18 mouse cellular contexts compared by ENCODE assay signal in the genomic region with DNA sequence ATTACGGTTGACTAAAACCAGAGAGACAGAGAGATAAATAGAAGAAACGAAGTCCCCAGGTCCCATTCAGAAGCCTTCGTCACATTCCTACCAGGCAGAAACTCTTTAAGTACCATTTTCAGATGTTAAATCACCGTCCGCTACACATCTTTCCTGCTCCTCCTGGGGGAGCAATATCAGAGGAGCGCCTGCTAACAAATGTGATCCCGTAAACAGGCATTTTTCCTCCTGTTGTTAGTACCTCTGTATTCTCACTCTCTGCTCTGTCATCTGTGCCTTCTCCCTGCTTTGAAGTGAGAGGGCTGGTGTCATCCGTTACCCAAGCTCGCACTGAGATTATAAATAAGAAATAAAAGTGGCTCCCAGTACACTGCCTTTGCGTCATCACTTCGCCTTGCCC.
DNase-seq lines count a peak whose midpoint lies in the region; ATAC-seq lines count a peak whose summit lies in the region.
"Had no signal": no experiment of that assay in that cellular context is flagged by ENCODE, and none has a peak within 500 bp of the region (broad histone marks: within the 10 kb centered on the region; RNA-seq: fewer than 3 reads in every experiment).

No protein-coding gene starts in this region.

- no peak overlapping the region for H3K27ac ChIP-seq in forebrain, embryonic 14.5 days (ENCODE audit: low read depth, low read length)
- H3K27ac ChIP-seq in forebrain, embryonic 15.5 days (replicated peaks), result no peak overlapping the region
- no peak overlapping the region for H3K27ac ChIP-seq in midbrain, embryonic 13.5 days
- H3K27ac ChIP-seq in midbrain, embryonic 10.5 days (replicated peaks), result no peak overlapping the region
- H3K27ac ChIP-seq: embryonic facial prominence, embryonic 13.5 days; forebrain, embryonic 12.5 days; hindbrain, embryonic 10.5 days; hindbrain, embryonic 14.5 days had no signal

- no peaks in the 10 kb centered on the region for H3K36me3 ChIP-seq in forebrain, embryonic 14.5 days (ENCODE audit: control insufficient read depth, insufficient read depth, low read length)
- no peaks in the 10 kb centered on the region for H3K36me3 ChIP-seq in forebrain, embryonic 15.5 days
- no peaks in the 10 kb centered on the region for H3K36me3 ChIP-seq in midbrain, embryonic 13.5 days
- H3K36me3 ChIP-seq in midbrain, embryonic 10.5 days, result no peaks in the 10 kb centered on the region
- H3K36me3 ChIP-seq: embryonic facial prominence, embryonic 13.5 days; forebrain, embryonic 12.5 days; hindbrain, embryonic 10.5 days had no signal

- H3K4me1 ChIP-seq in forebrain, embryonic 14.5 days (ENCODE audit: control insufficient read depth, insufficient read depth, low read length), result peaks cover 27% of the 10 kb centered on the region
- peaks cover 37% of the 10 kb centered on the region for H3K4me1 ChIP-seq in forebrain, embryonic 15.5 days
- peaks cover 45% of the 10 kb centered on the region for H3K4me1 ChIP-seq in midbrain, embryonic 13.5 days (replicated peaks)
- peaks cover 59% of the 10 kb centered on the region for H3K4me1 ChIP-seq in midbrain, embryonic 10.5 days

- no peaks in the 10 kb centered on the region for H3K9me3 ChIP-seq in forebrain, embryonic 14.5 days (replicated peaks; ENCODE audit: control insufficient read depth, low read length)
- H3K9me3 ChIP-seq in forebrain, embryonic 15.5 days, result no peaks in the 10 kb centered on the region
- no peaks in the 10 kb centered on the region for H3K9me3 ChIP-seq in midbrain, embryonic 13.5 days
- H3K9me3 ChIP-seq in midbrain, embryonic 10.5 days (replicated peaks), result no peaks in the 10 kb centered on the region
- H3K9me3 ChIP-seq: embryonic facial prominence, embryonic 13.5 days; forebrain, embryonic 12.5 days; hindbrain, embryonic 10.5 days had no signal

- 49% methylated on average over 11 of the region's 11 CpGs for WGBS in forebrain, embryonic 14.5 days
- 49% methylated on average over 11 of the region's 11 CpGs for WGBS in forebrain, embryonic 15.5 days
- WGBS in midbrain, embryonic 13.5 days, result 44% methylated on average over 11 of the region's 11 CpGs
- 70% methylated on average over 11 of the region's 11 CpGs for WGBS in midbrain, embryonic 10.5 days

- DNase-seq in forebrain, embryonic 14.5 days (ENCODE audit: low spot score), result peak; percentile 18
- DNase-seq in midbrain, embryonic 10.5 days (ENCODE audit: low spot score), result no peak
- peak; percentile 23 for DNase-seq in retina, postnatal 1 day
- DNase-seq in retina, embryonic 14.5 days (ENCODE audit: low spot score), result no peak
- no peak for DNase-seq in left cerebral cortex, adult 11 months (ENCODE audit: low spot score)
- DNase-seq: adrenal gland, postnatal 14 days; cerebellum, adult 11 months; cerebellum, adult 8-10 months; cerebellum, postnatal 14 days; gastrocnemius, postnatal 10 days; heart, adult 18-20 months had no signal

- no peak overlapping the region for H3K4me3 ChIP-seq in forebrain, embryonic 14.5 days (ENCODE audit: low read depth, low read length)
- H3K4me3 ChIP-seq in forebrain, embryonic 15.5 days, result no peak overlapping the region
- H3K4me3 ChIP-seq in midbrain, embryonic 13.5 days (replicated peaks), result no peak overlapping the region
- H3K4me3 ChIP-seq in midbrain, embryonic 10.5 days, result no peak overlapping the region
- H3K4me3 ChIP-seq: embryonic facial prominence, embryonic 13.5 days; forebrain, embryonic 12.5 days; hindbrain, embryonic 10.5 days had no signal

- no peak overlapping the region for H3K4me2 ChIP-seq in forebrain, embryonic 14.5 days (ENCODE audit: low read length)
- H3K4me2 ChIP-seq in forebrain, embryonic 15.5 days (replicated peaks), result no peak overlapping the region
- H3K4me2 ChIP-seq in midbrain, embryonic 13.5 days (replicated peaks), result 0 out of 2 replicates have a peak overlapping the region, but pooled peaks have one; percentile 1
- H3K4me2 ChIP-seq: embryonic facial prominence, embryonic 13.5 days; forebrain, embryonic 12.5 days; heart, embryonic 11.5 days; hindbrain, embryonic 14.5 days had no signal

- H3K27me3 ChIP-seq in forebrain, embryonic 14.5 days (replicated peaks; ENCODE audit: control insufficient read depth, insufficient read depth, low read length), result no peaks in the 10 kb centered on the region
- H3K27me3 ChIP-seq in forebrain, embryonic 15.5 days, result no peaks in the 10 kb centered on the region
- no peaks in the 10 kb centered on the region for H3K27me3 ChIP-seq in midbrain, embryonic 13.5 days
- no peaks in the 10 kb centered on the region for H3K27me3 ChIP-seq in midbrain, embryonic 10.5 days (ENCODE audit: low read depth, poor library complexity, severe bottlenecking)
- H3K27me3 ChIP-seq: forebrain, embryonic 12.5 days had no signal

- no peak for ATAC-seq in forebrain, embryonic 14.5 days
- no peak for ATAC-seq in forebrain, embryonic 15.5 days (replicated peaks)
- ATAC-seq in midbrain, embryonic 13.5 days, result peak; percentile 43

- no peak overlapping the region for H3K9ac ChIP-seq in forebrain, embryonic 14.5 days (ENCODE audit: low read length)
- no peak overlapping the region for H3K9ac ChIP-seq in forebrain, embryonic 15.5 days (replicated peaks)
- no peak overlapping the region for H3K9ac ChIP-seq in midbrain, embryonic 13.5 days (replicated peaks)
- H3K9ac ChIP-seq: embryonic facial prominence, embryonic 13.5 days; forebrain, embryonic 12.5 days; hindbrain, embryonic 14.5 days had no signal

Comparison
In these comparisons a context has a peak if more than half of its experiments do, and no peak if none do; other contexts are left out.
1. DNase-seq: peak in forebrain, embryonic 14.5 days (single experiment) and retina, postnatal 1 day (single experiment); none in midbrain, embryonic 10.5 days (single experiment), retina, embryonic 14.5 days (single experiment) and left cerebral cortex, adult 11 months (single experiment).